Mouse (Mus musculus) heart, adult 2 months (tissue): ENCODE measurements around the gene Serpina16.

Source experiments
- CTCF ChIP-seq: fragments of 200-600 bp; IDR thresholded peaks from 2 replicates; pipeline ENCODE4 v1.8.1; 2022; ENCODE audit warnings: antibody characterized with exemption, mild to moderate bottlenecking, moderate library complexity
- EP300 ChIP-seq: fragments of 200-500 bp; IDR thresholded peaks from 2 replicates; pipeline ENCODE4 v1.6.1; 2011; ENCODE audit warnings: low read depth, low read length, control low read depth; ENCODE audit not compliant: insufficient read depth
- POLR2A ChIP-seq: fragments of 200-500 bp; IDR thresholded peaks from 2 replicates; pipeline ENCODE4 v1.6.1; 2011; ENCODE audit warnings: mild to moderate bottlenecking, low read depth, low read length, control low read depth; ENCODE audit not compliant: insufficient read depth

DNA sequence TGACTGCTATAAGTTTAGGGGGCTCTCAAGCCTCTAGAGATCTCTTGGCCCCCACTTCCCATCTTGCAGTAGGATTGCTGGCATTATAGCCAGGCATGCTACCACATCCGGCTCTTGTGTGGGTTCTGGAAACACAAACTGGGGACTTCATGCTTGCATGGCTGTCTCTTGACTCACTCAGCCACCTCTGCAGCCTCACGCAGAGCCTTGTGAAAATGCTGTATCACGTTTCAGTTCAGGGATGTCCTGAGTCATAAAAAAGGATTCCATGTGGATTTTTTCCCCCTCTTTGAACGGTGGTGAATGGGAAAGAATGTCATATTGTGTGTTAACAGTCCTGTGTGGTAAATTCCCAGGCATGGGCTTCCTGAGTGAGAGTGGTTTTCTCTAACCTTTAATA, 7.8 kb upstream of the Serpina16 start:
- TF ChIP-seq CTCF = no peak
- TF ChIP-seq POLR2A = no peak
- TF ChIP-seq EP300 = no peak
